Comparison of ENCODE assay signal across 9 mouse cellular contexts in genomic region chr11:102096446-102096845, GRCm38 (mm10). TPM values are rescaled to one million over a fixed set of nuclear protein-coding genes. Genes with fewer than 3 reads are reported as not detected.
A peak's percentile ranks its signal among the peaks of the same experiment; 100 is the strongest.
DNase-seq lines count a peak whose midpoint lies in the region; ATAC-seq and TF ChIP-seq lines count a peak whose summit lies in the region.
"Had no signal": no experiment of that assay in that cellular context is flagged by ENCODE, and none has a peak within 500 bp of the region (broad histone marks: within the 10 kb centered on the region; RNA-seq: fewer than 3 reads in every experiment).

No protein-coding gene starts in this region.

- H3K9me3 ChIP-seq in kidney, embryonic 16.5 days (ENCODE audit: low read length), result no peaks in the 10 kb centered on the region
- no peaks in the 10 kb centered on the region for H3K9me3 ChIP-seq in limb, embryonic 10.5 days (replicated peaks)

- no peak for DNase-seq in kidney, postnatal 10 days
- no peak for DNase-seq in limb, embryonic 10.5 days (ENCODE audit: low spot score)
- DNase-seq in left cerebral cortex, postnatal 4 days, result no peak
- no peak for DNase-seq in embryo, embryonic 11 days
- DNase-seq in cerebellum, postnatal 4 days (ENCODE audit: low spot score in 2 of 2), result no peak

- no peak for ATAC-seq in kidney, embryonic 16.5 days (ENCODE audit: low FRiP score, low TSS enrichment)
- peak; percentile 26 for ATAC-seq in erythroid progenitor cell, adult 5-6 weeks (replicated peaks; ENCODE audit: low FRiP score, poor library complexity, severe bottlenecking)

- no peak for TF ChIP-seq POLR2A in myocyte (IDR thresholded peaks at IDR 0.05; ENCODE audit: insufficient read length, low read depth)

- 0 out of 2 replicates have a peak overlapping the region, but pooled peaks have one; percentile 1 for H3K9ac ChIP-seq in kidney, embryonic 16.5 days (replicated peaks; ENCODE audit: low read length)

- peaks cover 6% of the 10 kb centered on the region for H3K4me1 ChIP-seq in kidney, embryonic 16.5 days (ENCODE audit: insufficient read depth, low read length)
- H3K4me1 ChIP-seq in limb, embryonic 10.5 days, result peaks cover 21% of the 10 kb centered on the region

- H3K27me3 ChIP-seq in kidney, embryonic 16.5 days (ENCODE audit: insufficient read depth, low read length), result peaks cover 5% of the 10 kb centered on the region; the same call in 1 of the 2 replicates
- H3K27me3 ChIP-seq in limb, embryonic 10.5 days (ENCODE audit: low read depth, poor library complexity, severe bottlenecking), result peaks cover 44% of the 10 kb centered on the region
- H3K27me3 ChIP-seq in myocyte (ENCODE audit: control insufficient read depth, insufficient read depth, insufficient read length), result peaks cover 91% of the 10 kb centered on the region

- no peaks in the 10 kb centered on the region for H3K79me2 ChIP-seq in myocyte (ENCODE audit: control insufficient read depth, insufficient read depth)

- no peak overlapping the region for H3ac ChIP-seq in myocyte (ENCODE audit: control insufficient read depth, insufficient read length)

- no peak overlapping the region for H3K4me3 ChIP-seq in kidney, embryonic 16.5 days (ENCODE audit: low read length)
- H3K4me3 ChIP-seq in limb, embryonic 10.5 days, result peak overlapping the region; percentile 40
- no peak overlapping the region for H3K4me3 ChIP-seq in myocyte

- intact Hi-C loops in left cerebral cortex, postnatal 4 days (cut with DNase I), result no loop called here

- WGBS in kidney, embryonic 16.5 days, result 70% methylated on average over 5 of the region's 5 CpGs
- 78% methylated on average over 5 of the region's 5 CpGs for WGBS in limb, embryonic 10.5 days

- 0 out of 2 replicates have a peak overlapping the region, but pooled peaks have one; percentile 17 for H3K27ac ChIP-seq in kidney, embryonic 16.5 days (ENCODE audit: low read length)
- peak overlapping the region; percentile 71 for H3K27ac ChIP-seq in limb, embryonic 10.5 days

- peak overlapping the region; percentile 50 for H3K4me2 ChIP-seq in kidney, embryonic 16.5 days (replicated peaks; ENCODE audit: low read depth, low read length)
- H3K4me2 ChIP-seq in myocyte (ENCODE audit: low read depth), result peak overlapping the region; percentile 56

- H3K36me3 ChIP-seq in kidney, embryonic 16.5 days (ENCODE audit: insufficient read depth, low read length), result no peaks in the 10 kb centered on the region
- H3K36me3 ChIP-seq in limb, embryonic 10.5 days, result no peaks in the 10 kb centered on the region
- H3K36me3 ChIP-seq in myocyte (ENCODE audit: control insufficient read depth, insufficient read depth), result no peaks in the 10 kb centered on the region

TF ChIP-seq in myocyte, 11 proteins besides CTCF, POLR2A, EP300 and RAD21:
- TF ChIP-seq CEBPB (IDR thresholded peaks at IDR 0.05; ENCODE audit: insufficient read depth, poor library complexity, severe bottlenecking) (no peak), MYOG (IDR thresholded peaks at IDR 0.05; ENCODE audit: control insufficient read depth in 1 of 3, insufficient read depth in 1 of 3, insufficient read length in 2 of 3, low read depth in 2 of 3) (no peak), MYOD1 (IDR thresholded peaks at IDR 0.05; ENCODE audit: control insufficient read depth in 1 of 3, insufficient read length in 2 of 3, low read depth in 2 of 3) (no peak)
TF ChIP-seq in myocyte: peak in this region for 0.

RNA-seq across cellular contexts. Expression of gene Ppy, which starts 4.7 kb away (rescaled TPM):
- polyA plus RNA-seq in kidney, embryonic 16.5 days (2015; fragmentation: Nextera tagmentation; extraction: Ambion mirVana), result not detected in 2 replicates
- not detected in 2 replicates for total RNA-seq in erythroid progenitor cell, adult 5-6 weeks (2015; ENCODE audit: low replicate concordance)
- not detected in 2 replicates for total RNA-seq in erythroid progenitor cell, adult 5-6 weeks (2017; ENCODE audit: low replicate concordance)
- not detected in 2 replicates for polyA plus RNA-seq in limb, embryonic 10.5 days (2016; fragmentation: Nextera tagmentation; extraction: Ambion mirVana)
- not detected for polyA plus RNA-seq in myocyte (2012; fragmentation: generic; extraction: Trizol)
- total RNA-seq in left cerebral cortex, postnatal 4 days (2021), result not detected
- total RNA-seq: gastrocnemius, postnatal 4 days had no signal

RNA-seq across cellular contexts. Expression of gene Mpp2, which starts 8.1 kb away (rescaled TPM):
- polyA plus RNA-seq in kidney, embryonic 16.5 days (2015; fragmentation: Nextera tagmentation; extraction: Ambion mirVana), result 14.4 and 16.4 TPM in 2 replicates
- total RNA-seq in erythroid progenitor cell, adult 5-6 weeks (2015; ENCODE audit: low replicate concordance), result 37.5 and 39.0 TPM in 2 replicates
- total RNA-seq in erythroid progenitor cell, adult 5-6 weeks (2017; ENCODE audit: low replicate concordance), result 32.9 and 39.0 TPM in 2 replicates
- 11.5 and 16.6 TPM in 2 replicates for polyA plus RNA-seq in limb, embryonic 10.5 days (2016; fragmentation: Nextera tagmentation; extraction: Ambion mirVana)
- 4.3 TPM for polyA plus RNA-seq in myocyte (2012; fragmentation: generic; extraction: Trizol)
- total RNA-seq in left cerebral cortex, postnatal 4 days (2021), result 10 to 100 TPM; 39.1 to 45.0 TPM

RNA-seq across cellular contexts. Expression of gene Pyy, which starts 11.2 kb away (rescaled TPM):
- not detected in 2 replicates for polyA plus RNA-seq in kidney, embryonic 16.5 days (2015; fragmentation: Nextera tagmentation; extraction: Ambion mirVana)
- not detected in 2 replicates for total RNA-seq in erythroid progenitor cell, adult 5-6 weeks (2015; ENCODE audit: low replicate concordance)
- total RNA-seq in erythroid progenitor cell, adult 5-6 weeks (2017; ENCODE audit: low replicate concordance), result not detected in 2 replicates
- not detected in 2 replicates for polyA plus RNA-seq in limb, embryonic 10.5 days (2016; fragmentation: Nextera tagmentation; extraction: Ambion mirVana)
- not detected for polyA plus RNA-seq in myocyte (2012; fragmentation: generic; extraction: Trizol)
- not detected for total RNA-seq in left cerebral cortex, postnatal 4 days (2021)
- total RNA-seq: gastrocnemius, postnatal 4 days had no signal

RNA-seq across cellular contexts. Expression of gene Nags, which starts 48.9 kb away (rescaled TPM):
- 0.10 and 0.17 TPM in 2 replicates for polyA plus RNA-seq in kidney, embryonic 16.5 days (2015; fragmentation: Nextera tagmentation; extraction: Ambion mirVana)
- 3.8 TPM in 1 of 2 replicates, not detected in the other for total RNA-seq in erythroid progenitor cell, adult 5-6 weeks (2015; ENCODE audit: low replicate concordance)
- not detected in 2 replicates for total RNA-seq in erythroid progenitor cell, adult 5-6 weeks (2017; ENCODE audit: low replicate concordance)
- 0.09 and 0.20 TPM in 2 replicates for polyA plus RNA-seq in limb, embryonic 10.5 days (2016; fragmentation: Nextera tagmentation; extraction: Ambion mirVana)
- polyA plus RNA-seq in myocyte (2012; fragmentation: generic; extraction: Trizol), result not detected
- total RNA-seq in left cerebral cortex, postnatal 4 days (2021), result under 1 TPM in 1 of 2 experiments, not detected in 1; 0.16 TPM

RNA-seq across cellular contexts. Expression of gene Cd300lg, which starts 55.1 kb away (rescaled TPM):
- 1.3 and 1.8 TPM in 2 replicates for polyA plus RNA-seq in kidney, embryonic 16.5 days (2015; fragmentation: Nextera tagmentation; extraction: Ambion mirVana)
- 0.42 and 3.6 TPM in 2 replicates for total RNA-seq in erythroid progenitor cell, adult 5-6 weeks (2015; ENCODE audit: low replicate concordance)
- total RNA-seq in erythroid progenitor cell, adult 5-6 weeks (2017; ENCODE audit: low replicate concordance), result 0.23 and 0.64 TPM in 2 replicates
- polyA plus RNA-seq in limb, embryonic 10.5 days (2016; fragmentation: Nextera tagmentation; extraction: Ambion mirVana), result 0.38 and 0.45 TPM in 2 replicates
- not detected for polyA plus RNA-seq in myocyte (2012; fragmentation: generic; extraction: Trizol)
- total RNA-seq in left cerebral cortex, postnatal 4 days (2021), result not detected
